Mouse (Mus musculus): ENCODE measurements around the gene Dhx9. TPM values are rescaled to one million over a fixed set of nuclear protein-coding genes. Genes with fewer than 3 reads are reported as not detected.
"Not testable (repeated sequence)": the region's sequence is repeated elsewhere in the genome, so short reads cannot be mapped to it uniquely, and the experiment has no call there.

Dhx9 gene
- polyA plus RNA-seq, 1 experiment: 1.9 TPM

DNA sequence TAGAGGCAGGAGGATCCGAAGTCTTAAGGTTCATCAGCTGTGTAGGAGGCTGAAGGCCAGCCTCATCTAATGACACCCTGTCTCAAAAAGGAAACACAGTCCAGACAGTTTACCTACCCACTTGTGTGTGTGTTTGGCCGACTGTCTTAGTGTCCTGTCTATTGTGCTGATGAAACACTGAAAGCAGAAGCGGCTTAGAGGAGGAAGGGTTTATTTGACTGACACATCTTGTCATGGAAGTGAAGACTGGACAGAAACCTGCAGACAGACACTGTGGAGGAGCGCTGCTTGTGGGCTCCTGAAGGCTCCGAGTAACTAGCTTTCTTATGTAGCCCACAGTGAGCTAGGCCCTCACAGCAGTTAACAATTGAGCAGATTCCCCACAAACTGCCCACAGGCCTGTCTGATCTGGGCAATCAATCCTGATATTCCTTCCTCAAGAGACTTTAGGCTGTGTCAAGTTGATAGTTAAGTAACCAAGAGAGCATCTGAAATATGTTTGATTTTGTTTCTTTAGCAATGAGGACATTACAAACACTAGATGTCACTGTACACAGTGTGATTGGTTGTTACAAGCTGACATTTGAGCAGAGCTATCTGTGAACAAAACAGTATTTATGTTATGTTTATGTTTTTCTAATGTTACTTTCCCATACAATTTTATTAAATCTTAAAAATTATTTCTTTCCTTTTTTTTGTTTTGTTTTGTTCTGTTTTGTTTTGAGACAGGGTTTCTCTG is 53.4 kb downstream of the Dhx9 start:
- Histone ChIP-seq H3K4me3 (replicated peaks) (no peak overlapping the region), H3K36me3 (ENCODE audit: control insufficient read depth) (no peaks in the 10 kb centered on the region), H3K4me1 (ENCODE audit: control insufficient read depth) (no peaks in the 10 kb centered on the region), H3K27me3 (ENCODE audit: control insufficient read depth) (no peaks in the 10 kb centered on the region), H3K9me3 (ENCODE audit: control insufficient read depth, low read length) (no peaks in the 10 kb centered on the region)
- TF ChIP-seq GATA1 (IDR thresholded peaks at IDR 0.05; ENCODE audit: low read length): no peak
- no peak for TF ChIP-seq TAL1 (IDR thresholded peaks at IDR 0.05; ENCODE audit: low read length)

- no peak for TF ChIP-seq TAL1 (IDR thresholded peaks at IDR 0.05; ENCODE audit: low read length)
- TF ChIP-seq GATA1 (IDR thresholded peaks at IDR 0.05; ENCODE audit: low read length): no peak
- no peaks in the 10 kb centered on the region for H3K36me3 ChIP-seq (ENCODE audit: control insufficient read depth)
- H3K27me3 ChIP-seq (ENCODE audit: control insufficient read depth): no peaks in the 10 kb centered on the region
- H3K4me1 ChIP-seq (ENCODE audit: control insufficient read depth): no peaks in the 10 kb centered on the region
- H3K4me3 ChIP-seq (replicated peaks): no peak overlapping the region
- no peaks in the 10 kb centered on the region for H3K9me3 ChIP-seq (ENCODE audit: control insufficient read depth, low read length)
Observed at GRCm38 (mm10) chr1:153432329-153432728, 55.1 kb downstream of the Dhx9 start.

- TF ChIP-seq GATA1 (IDR thresholded peaks at IDR 0.05; ENCODE audit: low read length) (no peak), TAL1 (IDR thresholded peaks at IDR 0.05; ENCODE audit: low read length) (no peak)
- H3K36me3 ChIP-seq (ENCODE audit: control insufficient read depth): no peaks in the 10 kb centered on the region
- H3K4me1 ChIP-seq (ENCODE audit: control insufficient read depth): no peaks in the 10 kb centered on the region
- H3K4me3 ChIP-seq (replicated peaks): no peak overlapping the region
- H3K9me3 ChIP-seq (ENCODE audit: control insufficient read depth, low read length): no peaks in the 10 kb centered on the region
- peaks cover 3% of the 10 kb centered on the region; the same call in 1 of the 2 replicates for H3K27me3 ChIP-seq (ENCODE audit: control insufficient read depth)
Observed at GRCm38 (mm10) chr1:153431701-153432100, 55.8 kb downstream of the Dhx9 start.

DNA sequence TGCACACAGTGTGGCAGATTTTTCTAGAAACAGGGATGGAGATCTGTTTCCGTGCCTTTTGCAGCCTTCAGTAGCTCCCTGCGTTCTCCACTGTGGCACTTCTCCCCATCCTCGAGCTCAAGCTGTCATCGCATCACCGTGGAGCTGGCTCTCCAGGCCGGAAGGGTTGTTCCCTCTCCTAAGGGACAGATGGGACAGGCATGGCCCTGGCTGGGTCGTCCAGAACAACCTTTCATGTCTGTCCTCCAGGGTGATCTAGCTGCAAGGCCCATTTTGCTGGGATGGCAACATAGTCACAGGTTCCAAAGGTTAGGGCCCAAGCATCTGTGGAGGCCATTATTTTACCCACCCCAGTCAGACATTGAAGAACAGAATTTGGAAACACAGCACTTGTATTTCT is 56.3 kb downstream of the Dhx9 start:
- H3K36me3 ChIP-seq (ENCODE audit: control insufficient read depth): no peaks in the 10 kb centered on the region
- no peak for TF ChIP-seq GATA1 (IDR thresholded peaks at IDR 0.05; ENCODE audit: low read length)
- H3K9me3 ChIP-seq (ENCODE audit: control insufficient read depth, low read length): no peaks in the 10 kb centered on the region
- H3K4me1 ChIP-seq (ENCODE audit: control insufficient read depth): no peaks in the 10 kb centered on the region
- H3K4me3 ChIP-seq (replicated peaks): no peak overlapping the region
- peaks cover 6% of the 10 kb centered on the region for H3K27me3 ChIP-seq (ENCODE audit: control insufficient read depth)

DNA sequence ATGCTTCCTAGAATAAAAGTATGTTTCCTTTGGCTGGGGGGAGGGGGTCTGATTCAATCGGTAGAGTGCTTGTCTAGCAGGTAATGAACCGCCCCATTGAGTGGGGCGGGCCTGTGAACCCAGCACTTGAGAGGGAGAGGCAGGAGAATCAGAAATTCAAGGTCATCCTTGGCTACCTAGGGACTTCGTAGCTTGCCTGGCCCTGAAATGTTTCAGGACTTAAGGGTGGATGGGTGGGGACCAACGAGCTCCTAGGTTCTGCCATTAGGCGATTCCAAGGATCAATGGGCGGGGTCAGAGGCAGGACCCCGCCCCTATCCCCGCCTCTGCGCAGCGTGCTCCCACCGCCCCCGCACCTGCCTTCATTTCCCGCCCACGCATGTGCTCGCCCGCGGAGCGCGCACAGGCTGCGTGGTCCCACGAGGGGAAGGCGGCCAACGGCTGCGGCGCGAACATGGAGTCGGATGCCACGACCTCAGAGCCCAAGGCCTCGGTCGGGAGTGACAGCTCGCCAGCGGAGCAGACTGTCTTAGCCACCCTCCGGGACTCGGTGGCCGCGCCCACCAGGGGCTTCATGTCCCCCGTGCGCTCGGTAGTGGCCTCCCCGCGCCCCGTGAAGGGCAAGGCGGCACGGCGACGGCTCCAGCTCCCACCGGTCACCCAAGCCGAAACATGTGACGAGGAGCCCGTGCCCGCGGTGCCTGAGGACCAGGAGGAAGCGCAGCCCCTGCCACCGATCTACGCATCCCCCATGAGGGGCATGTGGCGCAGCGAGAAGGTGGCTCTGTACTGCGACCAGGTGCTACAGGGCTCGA is 62.5 kb downstream of the Dhx9 start, which contains the start of gene Shcbp1l:
Shcbp1l (plus strand) TSS at position 393 of the 815 bp plus-strand sequence.
- peaks cover 27% of the 10 kb centered on the region for H3K4me1 ChIP-seq (ENCODE audit: control insufficient read depth)
- H3K4me3 ChIP-seq (replicated peaks): peak within 1 kb of the TSS; percentile 70
- no peaks in the 10 kb centered on the region; the same call in 1 of the 2 replicates for H3K9me3 ChIP-seq (ENCODE audit: control insufficient read depth, low read length)
- peaks cover 23% of the 10 kb centered on the region for H3K27me3 ChIP-seq (ENCODE audit: control insufficient read depth)
- TF ChIP-seq GATA1 (IDR thresholded peaks at IDR 0.05; ENCODE audit: low read length) (no peak), TAL1 (IDR thresholded peaks at IDR 0.05; ENCODE audit: low read length) (no peak)
- H3K36me3 ChIP-seq (ENCODE audit: control insufficient read depth): no peaks in the 10 kb centered on the region

DNA sequence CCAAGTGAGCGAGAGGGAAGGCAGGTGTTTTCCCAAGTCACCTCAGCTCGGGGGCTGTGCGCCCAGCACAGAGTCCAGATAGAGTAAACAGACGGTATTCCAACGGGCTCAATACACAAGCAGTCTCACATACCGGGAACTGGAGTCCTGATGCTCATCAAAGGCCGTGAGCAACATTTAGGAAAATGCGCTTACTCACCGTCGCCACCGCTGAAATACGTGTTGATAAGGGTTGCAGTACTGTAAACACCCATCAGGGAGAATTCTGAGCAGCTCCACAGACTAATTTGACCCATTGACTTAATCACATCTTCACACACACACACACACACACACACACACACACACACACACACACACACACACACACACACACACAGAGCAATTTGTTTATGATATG is 63.2 kb downstream of the Dhx9 start:
- TF ChIP-seq GATA1 (IDR thresholded peaks at IDR 0.05; ENCODE audit: low read length) (no peak), TAL1 (IDR thresholded peaks at IDR 0.05; ENCODE audit: low read length) (no peak)
- Histone ChIP-seq H3K4me3 (replicated peaks) (peak overlapping the region; percentile 70), H3K9me3 (ENCODE audit: control insufficient read depth, low read length) (no peaks in the 10 kb centered on the region; the same call in 1 of the 2 replicates), H3K36me3 (ENCODE audit: control insufficient read depth) (no peaks in the 10 kb centered on the region), H3K27me3 (ENCODE audit: control insufficient read depth) (peaks cover 23% of the 10 kb centered on the region), H3K4me1 (ENCODE audit: control insufficient read depth) (peaks cover 27% of the 10 kb centered on the region)

GRCm38 (mm10) chr1:153417805-153418204 is 69.7 kb downstream of the Dhx9 start:
- H3K36me3 ChIP-seq (ENCODE audit: control insufficient read depth); H3K4me3 ChIP-seq (replicated peaks); H3K4me1 ChIP-seq (ENCODE audit: control insufficient read depth); H3K27me3 ChIP-seq (ENCODE audit: control insufficient read depth); H3K9me3 ChIP-seq (ENCODE audit: control insufficient read depth, low read length): not testable (repeated sequence)

GRCm38 (mm10) chr1:153416271-153416832 is 71.1 kb downstream of the Dhx9 start:
- not testable (repeated sequence) for H3K4me1 ChIP-seq (ENCODE audit: control insufficient read depth); H3K36me3 ChIP-seq (ENCODE audit: control insufficient read depth); H3K9me3 ChIP-seq (ENCODE audit: control insufficient read depth, low read length); H3K4me3 ChIP-seq (replicated peaks); H3K27me3 ChIP-seq (ENCODE audit: control insufficient read depth)

GRCm38 (mm10) chr1:153415742-153416141 is 71.7 kb downstream of the Dhx9 start:
- H3K4me3 ChIP-seq (replicated peaks); H3K27me3 ChIP-seq (ENCODE audit: control insufficient read depth); H3K4me1 ChIP-seq (ENCODE audit: control insufficient read depth); H3K36me3 ChIP-seq (ENCODE audit: control insufficient read depth); H3K9me3 ChIP-seq (ENCODE audit: control insufficient read depth, low read length): not testable (repeated sequence)

All from erythroblast, embryonic 14.5 days (primary cell).